Mouse (Mus musculus): ENCODE data around the gene Cpne5.

DNA sequence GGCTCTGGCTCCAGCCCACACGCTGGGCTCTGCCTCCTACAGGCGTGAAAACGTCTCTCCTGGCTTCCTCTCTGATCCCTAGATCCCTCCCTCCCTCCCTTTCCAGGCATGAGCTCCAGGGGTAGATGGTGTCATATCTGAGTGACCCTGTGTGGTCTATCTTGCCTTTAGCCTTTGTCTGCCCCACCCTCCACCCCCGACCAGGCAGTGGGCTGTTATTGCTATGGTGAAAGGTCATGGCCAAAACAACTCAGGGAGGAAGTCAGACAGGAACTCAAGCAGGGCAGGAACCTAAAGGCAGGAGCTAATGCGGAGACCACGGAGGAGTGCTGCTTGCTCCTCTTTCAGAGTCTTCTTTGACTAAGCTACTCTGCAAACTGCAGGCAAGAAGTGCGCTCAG is 26.1 kb downstream of the Cpne5 start:
- TF ChIP-seq CTCF (IDR thresholded peaks at IDR 0.05; ENCODE audit: low read depth) = no peak
- no peak for TF ChIP-seq EP300 (IDR thresholded peaks at IDR 0.05; ENCODE audit: low read depth)
